Mouse (Mus musculus) B cell, adult 2 months (primary cell): ENCODE data around the gene Hs2st1.

Experiments used
- DNase-seq, 2 experiments: peaks; one replicate each; pipeline ENCODE4 v3.0.0; 2022

Hs2st1 gene

GRCm38 (mm10) chr3:144570047-144570815, at the start of gene Hs2st1, which contains the start of gene Selenof:
TSS of gene Hs2st1 (minus strand) at chr3:144570181.
TSS of gene Selenof (plus strand) at chr3:144570304.
- DNase-seq = peak; percentile 92 to 96

DNA sequence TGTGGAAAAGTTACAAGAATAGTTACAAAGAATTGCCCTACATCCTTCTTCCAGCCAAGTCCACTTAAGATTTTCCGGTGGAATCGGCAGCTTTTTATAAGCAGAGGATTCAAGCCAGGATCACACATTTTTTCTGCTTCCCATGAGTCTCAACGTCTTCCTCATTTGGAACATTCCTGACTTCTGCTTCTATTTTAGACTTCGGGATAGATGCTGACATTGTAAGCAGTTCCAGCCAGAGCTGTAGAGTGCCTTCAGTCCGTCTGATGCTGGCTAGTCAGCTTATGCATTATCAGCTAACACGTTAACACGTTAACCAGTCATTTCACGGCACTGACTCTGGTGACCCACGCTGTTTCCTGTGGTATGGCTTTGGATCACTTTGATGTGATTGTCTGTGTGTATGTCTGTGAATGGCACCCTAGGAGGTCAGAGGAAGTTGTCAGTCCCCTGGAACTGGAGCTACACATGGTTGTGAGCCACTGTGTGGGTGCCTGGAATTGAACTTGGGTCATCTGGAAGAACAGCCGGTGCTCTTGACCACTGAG, 47.7 kb upstream of the Hs2st1 start:
- no peak for DNase-seq

- DNase-seq = peak; percentile 76
These were observed 46.9 kb upstream of the Hs2st1 start for GRCm38 (mm10) chr3:144616654-144617425.

GRCm38 (mm10) chr3:144615459-144615858, 45.5 kb upstream of the Hs2st1 start:
- DNase-seq = no peak

- DNase-seq = no peak
These were observed 44.7 kb upstream of the Hs2st1 start for GRCm38 (mm10) chr3:144614698-144615097.

DNA sequence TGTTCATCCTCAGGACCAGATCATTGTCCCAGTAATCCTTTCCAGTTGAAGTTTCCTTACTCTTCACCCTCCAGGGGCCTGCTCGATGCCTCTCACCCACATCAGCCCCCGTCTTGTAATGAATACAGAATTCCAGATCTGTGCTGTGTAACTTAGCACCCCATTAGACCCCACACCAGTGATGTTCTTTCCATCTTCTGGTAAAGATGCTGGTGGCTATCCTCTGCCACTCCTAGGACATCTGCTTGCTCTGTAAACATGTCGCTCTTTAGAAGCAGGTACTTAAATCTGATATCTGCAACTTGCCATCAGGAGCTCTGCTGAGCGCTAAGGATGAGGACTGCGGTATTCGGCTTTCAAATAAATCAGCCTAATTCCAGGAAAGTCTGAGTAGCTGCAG, 44.3 kb upstream of the Hs2st1 start:
- DNase-seq = no peak

DNA sequence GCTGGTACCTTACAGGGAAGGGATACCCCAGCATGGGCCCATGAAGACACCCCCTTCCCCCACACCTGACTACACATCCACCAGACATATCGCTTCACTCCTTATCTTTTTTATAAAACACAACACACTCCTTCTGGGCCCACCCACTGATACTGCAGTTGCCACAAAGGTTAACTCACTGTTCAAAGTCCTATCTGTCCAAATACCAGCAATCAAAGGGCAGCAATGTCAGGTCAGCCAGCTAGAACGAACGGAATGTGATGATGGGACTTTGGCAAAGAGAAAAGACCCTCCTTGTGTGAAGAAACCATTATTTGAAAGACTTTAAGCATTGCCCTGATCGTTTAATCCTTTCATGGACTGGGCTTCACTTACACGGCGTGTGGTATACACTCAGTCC, 42.4 kb upstream of the Hs2st1 start:
- DNase-seq = no peak

DNA sequence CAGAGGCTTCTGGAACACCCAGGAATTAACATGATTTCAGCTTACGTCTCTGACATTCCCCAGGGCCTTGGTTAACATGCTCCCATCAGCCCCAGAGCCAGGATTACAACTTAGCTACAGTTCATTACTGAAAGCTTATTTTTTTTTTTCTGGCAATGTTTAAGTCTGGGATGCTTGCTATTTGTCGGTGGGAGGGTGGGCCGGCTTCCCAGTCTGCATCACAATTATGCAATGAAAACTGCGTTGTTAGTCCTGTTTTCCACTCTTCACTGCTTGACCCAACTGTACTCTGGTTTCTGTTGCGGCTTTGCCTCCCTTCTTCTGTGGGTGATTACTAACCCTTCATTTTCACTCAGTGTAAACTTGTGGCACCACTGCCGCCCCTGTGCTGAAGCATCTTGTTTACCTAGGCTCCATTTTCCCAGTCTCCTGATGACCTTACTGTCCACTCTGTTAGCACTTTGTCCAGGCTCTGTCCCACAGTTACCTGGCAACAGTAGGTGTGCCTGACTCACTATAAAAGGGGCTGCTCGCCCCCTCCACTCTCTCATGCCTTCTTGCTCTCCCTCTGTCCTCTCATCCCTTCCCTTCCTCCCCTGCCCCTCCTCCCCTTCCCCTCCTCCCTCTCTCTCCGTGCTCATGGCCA, 41.8 kb upstream of the Hs2st1 start:
- DNase-seq = no peak

DNA sequence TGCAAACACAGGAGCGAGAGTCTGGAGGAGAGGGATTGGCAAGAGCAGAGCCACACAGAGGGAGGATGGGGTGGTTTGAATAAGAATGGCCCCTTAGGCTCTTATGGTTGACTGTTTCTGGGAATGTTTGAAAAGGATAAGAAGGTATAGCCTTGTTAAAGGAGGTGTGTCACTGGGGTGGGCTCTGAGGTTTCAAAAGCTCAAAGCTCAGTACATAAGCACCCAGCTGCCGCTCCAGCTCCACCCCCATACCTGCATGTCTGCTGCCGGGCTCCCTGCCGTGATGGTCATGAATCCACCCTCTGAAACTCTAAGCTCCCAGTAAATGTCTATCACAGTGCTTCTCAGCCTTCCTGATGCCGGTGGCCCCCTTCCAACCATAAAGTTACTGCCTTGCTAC, 40.8 kb upstream of the Hs2st1 start:
- DNase-seq = no peak

- DNase-seq = no peak
These were observed 38.1 kb upstream of the Hs2st1 start for GRCm38 (mm10) chr3:144608090-144608489.

DNA sequence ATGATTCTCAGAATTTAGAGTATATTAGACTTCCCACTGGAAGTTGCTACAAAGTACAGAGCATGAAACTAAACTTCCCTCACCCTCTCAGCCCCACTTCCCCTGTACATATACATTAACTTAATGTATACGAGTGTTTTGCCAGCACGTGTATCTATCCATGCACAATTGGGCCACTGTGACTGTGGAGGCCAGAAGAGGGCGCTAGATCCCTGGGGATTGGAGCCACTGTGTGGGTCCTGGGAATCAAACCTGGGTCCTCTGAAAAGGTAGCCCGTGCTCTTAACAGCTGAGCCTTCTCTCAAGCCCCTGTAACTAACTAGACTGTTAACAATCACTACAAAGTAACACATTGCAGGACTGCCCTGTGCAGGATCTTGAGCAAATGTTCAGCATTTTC, 36.5 kb upstream of the Hs2st1 start:
- DNase-seq = peak in 1 of 2 experiments; percentile 18

GRCm38 (mm10) chr3:144605811-144606210, 35.8 kb upstream of the Hs2st1 start:
- DNase-seq = peak in 1 of 2 experiments; percentile 10

DNA sequence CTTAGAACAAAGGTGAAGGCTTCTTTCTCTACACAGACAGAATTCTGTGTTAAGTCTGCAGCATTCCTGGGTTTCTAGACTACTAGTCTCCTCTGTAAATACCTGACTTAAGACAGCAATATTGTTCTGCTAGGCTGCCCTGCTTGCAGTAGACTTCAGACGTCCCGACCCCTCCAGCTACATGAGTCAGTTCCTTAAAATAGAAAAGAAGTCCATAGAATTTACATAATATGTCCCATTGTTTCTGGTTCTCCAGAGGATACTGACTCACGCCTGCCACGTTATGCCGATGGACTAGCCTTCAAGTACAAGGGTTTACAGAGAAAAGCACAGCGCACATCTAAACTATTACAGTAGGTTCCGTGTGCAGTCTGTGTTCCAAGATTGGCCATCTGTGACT, 34.2 kb upstream of the Hs2st1 start:
- DNase-seq = no peak

GRCm38 (mm10) chr3:144603558-144603957, 33.6 kb upstream of the Hs2st1 start:
- no peak for DNase-seq

DNA sequence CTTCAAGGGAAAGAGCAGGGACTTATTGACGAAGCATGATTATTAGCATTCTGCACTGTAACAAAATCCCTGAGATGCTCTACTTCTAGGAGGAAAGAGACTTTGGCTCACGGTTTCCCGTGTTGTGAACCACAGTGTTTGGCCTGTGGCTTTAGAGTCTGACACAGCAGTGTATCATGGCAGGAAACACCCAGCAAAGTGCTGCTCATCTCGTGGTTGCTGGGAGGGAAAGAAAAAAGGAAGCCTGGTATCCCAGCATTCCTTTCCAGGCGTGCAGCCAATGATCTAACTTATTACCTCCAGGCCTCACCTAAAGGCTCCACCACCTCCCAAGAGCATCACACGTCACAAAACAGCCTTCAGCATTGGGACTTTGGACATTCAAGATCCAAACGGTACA, 32.8 kb upstream of the Hs2st1 start:
- no peak for DNase-seq

DNA sequence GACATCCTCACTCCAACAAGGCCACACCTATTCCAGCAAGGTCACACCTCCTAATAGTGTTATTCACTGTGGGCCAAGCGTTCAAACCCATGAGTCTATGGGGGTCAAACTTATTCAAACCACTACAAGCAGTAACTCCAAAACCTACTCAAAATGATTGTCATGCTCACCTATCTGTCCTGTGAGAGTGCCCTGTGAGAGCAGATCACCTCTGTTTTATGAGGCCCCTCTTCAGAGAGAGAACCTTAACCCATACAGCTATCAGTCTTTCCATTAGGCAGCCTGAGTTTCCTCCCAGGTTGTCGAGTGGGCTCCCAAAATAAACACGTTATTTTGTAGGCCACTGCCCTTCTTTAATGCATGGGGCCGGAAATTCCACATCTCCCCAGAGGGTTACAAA, 32.4 kb upstream of the Hs2st1 start:
- DNase-seq = no peak

- no peak for DNase-seq
These were observed 27.9 kb upstream of the Hs2st1 start for GRCm38 (mm10) chr3:144597790-144598467.

DNA sequence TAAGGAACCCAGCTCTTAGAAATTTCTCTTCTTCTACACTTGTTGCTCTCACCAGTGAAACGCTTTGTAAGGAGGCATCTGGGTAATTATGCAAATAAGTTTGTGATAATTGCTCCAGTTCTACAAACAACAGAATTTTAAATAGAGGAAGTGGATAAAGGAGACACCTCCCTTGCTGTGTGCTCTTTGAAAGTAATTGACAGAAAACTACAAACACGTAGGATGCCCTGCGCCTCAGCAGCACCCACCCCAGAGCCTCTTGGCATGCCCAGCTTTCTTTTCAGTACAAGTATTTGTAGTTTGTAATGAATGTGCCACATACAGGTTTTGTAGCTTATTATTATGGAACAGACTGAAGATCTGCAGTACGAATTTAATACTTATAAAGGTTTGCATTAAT, 27.1 kb upstream of the Hs2st1 start:
- no peak for DNase-seq

DNA sequence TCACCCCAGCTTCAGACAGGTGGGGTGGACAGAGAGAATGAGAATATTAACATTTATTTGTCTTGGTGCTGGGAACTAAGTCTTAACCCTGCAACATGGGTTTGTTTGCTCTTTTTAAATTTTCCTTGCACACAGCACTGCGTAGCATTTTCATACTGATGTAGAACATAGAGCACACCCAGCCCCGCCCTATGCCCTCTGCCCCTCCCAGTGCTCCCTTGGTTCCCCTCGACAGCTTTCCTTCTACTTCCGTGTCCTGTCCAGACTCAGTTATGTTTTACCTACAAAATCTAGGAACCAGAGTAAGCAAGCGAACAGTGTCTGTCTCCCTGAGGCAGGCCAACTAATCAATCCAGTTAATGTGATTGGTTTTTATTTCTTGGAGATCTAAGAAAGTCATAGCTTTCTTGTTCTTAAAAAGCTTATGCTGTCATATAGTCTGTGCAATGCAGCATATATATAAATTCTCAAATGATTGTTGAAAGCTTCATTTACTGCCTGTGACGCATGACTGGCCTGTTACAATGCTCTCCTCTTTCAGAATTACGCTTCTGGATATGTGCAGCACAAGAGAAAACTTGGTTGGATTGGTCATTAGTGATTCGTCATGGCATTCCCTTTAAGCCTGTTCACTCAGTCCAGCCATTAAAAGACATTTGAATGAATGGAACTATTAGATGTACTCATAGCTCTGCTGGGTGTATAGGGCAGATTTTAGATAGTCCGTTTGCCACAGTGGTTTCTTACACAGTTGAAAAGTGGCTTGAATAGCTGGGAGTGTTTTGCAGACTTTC, 23.2 kb upstream of the Hs2st1 start:
- DNase-seq = no peak

- DNase-seq = no peak
These were observed 19.4 kb upstream of the Hs2st1 start for GRCm38 (mm10) chr3:144589189-144589890.

DNA sequence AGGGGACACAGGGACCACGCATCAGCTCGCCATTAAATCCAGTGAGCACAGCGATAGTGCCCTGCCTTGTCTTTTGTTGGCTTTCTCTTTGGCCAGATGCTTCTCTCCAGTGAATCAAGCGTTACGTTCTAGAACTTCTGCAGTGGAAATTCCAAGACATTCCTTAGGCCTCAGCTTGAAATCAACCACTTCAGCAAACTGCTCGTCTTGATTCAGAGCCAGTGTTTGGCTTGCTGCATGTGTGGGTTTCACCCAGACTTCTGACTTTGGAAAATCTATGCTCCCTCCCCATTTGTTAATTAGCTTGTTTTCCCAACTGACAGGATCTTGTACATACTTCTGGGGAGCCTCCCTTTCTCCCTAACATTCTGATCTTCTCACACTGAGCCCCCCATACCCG, 16.8 kb upstream of the Hs2st1 start:
- DNase-seq = no peak
